ENCODE assay signal across 8 mouse cellular contexts in the genomic region with DNA sequence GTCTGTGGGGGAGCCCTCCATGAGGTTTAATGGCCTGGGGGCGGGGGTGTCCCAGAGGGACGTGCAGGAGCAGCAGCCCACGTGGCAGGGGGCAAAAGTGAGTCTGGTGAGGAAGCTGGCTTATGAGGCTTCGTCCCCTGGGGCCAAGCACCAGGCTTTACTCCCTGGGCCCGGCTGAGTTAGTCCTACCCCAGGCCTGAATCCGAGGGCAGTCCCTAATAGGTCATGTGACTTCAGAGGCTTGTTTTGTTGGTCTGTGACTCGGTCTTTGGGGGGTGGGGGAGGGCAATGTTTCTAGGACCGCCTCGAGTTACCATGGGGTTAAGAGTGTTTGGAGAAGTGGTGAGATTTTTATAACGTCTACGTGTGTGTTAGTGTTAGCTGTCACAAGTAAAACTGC. TPM values are rescaled to one million over a fixed set of nuclear protein-coding genes. Genes with fewer than 3 reads are reported as not detected.
DNase-seq lines count a peak whose midpoint lies in the region; ATAC-seq and TF ChIP-seq lines count a peak whose summit lies in the region.
"Had no signal": no experiment of that assay in that cellular context is flagged by ENCODE, and none has a peak within 500 bp of the region (broad histone marks: within the 10 kb centered on the region; RNA-seq: fewer than 3 reads in every experiment).

No protein-coding gene starts in this region.

- peaks cover 5% of the 10 kb centered on the region; the same call in 1 of the 2 replicates for H3K4me1 ChIP-seq in neural tube, embryonic 11.5 days (ENCODE audit: control insufficient read depth, insufficient read depth, low read length)
- H3K4me1 ChIP-seq in hindbrain, embryonic 12.5 days: peaks cover 6% of the 10 kb centered on the region; the same call in 1 of the 2 replicates
- H3K4me1 ChIP-seq in liver, postnatal 0 days (ENCODE audit: insufficient read depth): peaks cover 26% of the 10 kb centered on the region

- TF ChIP-seq EP300 in liver, postnatal 0 days (IDR thresholded peaks at IDR 0.05; ENCODE audit: low read depth): no peak

- no peak overlapping the region for H3K9ac ChIP-seq in neural tube, embryonic 11.5 days (ENCODE audit: low read length)
- H3K9ac ChIP-seq in hindbrain, embryonic 12.5 days: no peak overlapping the region
- no peak overlapping the region for H3K9ac ChIP-seq in liver, postnatal 0 days (replicated peaks)
- H3K9ac ChIP-seq: liver, embryonic 14.5 days had no signal

- no peak for DNase-seq in neural tube, embryonic 11.5 days (ENCODE audit: low spot score)
- DNase-seq in neural tube, embryonic 10.5 days (ENCODE audit: extremely low spot score, low spot score): no peak
- DNase-seq in liver, postnatal 0 days: no peak
- no peak for DNase-seq in layer of hippocampus, adult 9-10 months (ENCODE audit: low spot score)
- DNase-seq in thymus, postnatal 25 days: no peak
- DNase-seq in cerebellum, postnatal 4 days (ENCODE audit: low spot score in 2 of 2): no peak

- no peaks in the 10 kb centered on the region for H3K27me3 ChIP-seq in neural tube, embryonic 11.5 days (ENCODE audit: control insufficient read depth, insufficient read depth, low read length)
- H3K27me3 ChIP-seq in hindbrain, embryonic 12.5 days: no peaks in the 10 kb centered on the region
- no peaks in the 10 kb centered on the region for H3K27me3 ChIP-seq in liver, postnatal 0 days (ENCODE audit: insufficient read depth, low read length)

- H3K4me2 ChIP-seq in neural tube, embryonic 11.5 days (ENCODE audit: low read depth): no peak overlapping the region
- 0 out of 2 replicates have a peak overlapping the region, but pooled peaks have one; percentile 11 for H3K4me2 ChIP-seq in hindbrain, embryonic 12.5 days (replicated peaks)
- H3K4me2 ChIP-seq in liver, postnatal 0 days (ENCODE audit: low read depth, low read length): peak overlapping the region; percentile 18; the same call in 1 of the 2 replicates

- H3K27ac ChIP-seq in neural tube, embryonic 11.5 days (ENCODE audit: low read depth, low read length): no peak overlapping the region
- no peak overlapping the region for H3K27ac ChIP-seq in hindbrain, embryonic 12.5 days
- H3K27ac ChIP-seq in liver, postnatal 0 days (ENCODE audit: low read depth): no peak overlapping the region
- H3K27ac ChIP-seq: liver, embryonic 14.5 days had no signal

- no peak overlapping the region for H3K4me3 ChIP-seq in neural tube, embryonic 11.5 days (ENCODE audit: low read depth, low read length)
- H3K4me3 ChIP-seq in hindbrain, embryonic 12.5 days: no peak overlapping the region
- H3K4me3 ChIP-seq in liver, postnatal 0 days (ENCODE audit: low read depth, low read length): no peak overlapping the region

- TF ChIP-seq CTCF in liver, postnatal 0 days (IDR thresholded peaks at IDR 0.05; ENCODE audit: low read depth): no peak

- 38% methylated on average over 11 of the region's 11 CpGs for WGBS in neural tube, embryonic 11.5 days
- WGBS in hindbrain, embryonic 12.5 days: 32% methylated on average over 11 of the region's 11 CpGs
- WGBS in liver, postnatal 0 days (ENCODE audit: insufficient replicate concordance): 30% methylated on average over 11 of the region's 11 CpGs

- H3K9me3 ChIP-seq in neural tube, embryonic 11.5 days (ENCODE audit: control insufficient read depth, low read length): peaks cover 2% of the 10 kb centered on the region; the same call in 1 of the 2 replicates
- H3K9me3 ChIP-seq in hindbrain, embryonic 12.5 days (replicated peaks): peaks cover 9% of the 10 kb centered on the region; the same call in 1 of the 2 replicates
- H3K9me3 ChIP-seq in liver, postnatal 0 days (ENCODE audit: low read length): no peaks in the 10 kb centered on the region

- H3K36me3 ChIP-seq in neural tube, embryonic 11.5 days (ENCODE audit: control insufficient read depth, insufficient read depth, low read length): no peaks in the 10 kb centered on the region
- no peaks in the 10 kb centered on the region for H3K36me3 ChIP-seq in hindbrain, embryonic 12.5 days
- H3K36me3 ChIP-seq in liver, postnatal 0 days (replicated peaks; ENCODE audit: insufficient read depth, low read length): no peaks in the 10 kb centered on the region

- ATAC-seq in neural tube, embryonic 11.5 days (ENCODE audit: insufficient read depth, low FRiP score, low TSS enrichment): peak; percentile 53; the same call in 1 of the 2 replicates
- peak; percentile 15; the same call in 1 of the 2 replicates for ATAC-seq in hindbrain, embryonic 12.5 days (ENCODE audit: low FRiP score)
- peak; percentile 27; the same call in 1 of the 2 replicates for ATAC-seq in liver, postnatal 0 days

RNA-seq across cellular contexts. Expression of a gene that starts 57.1 kb away (rescaled TPM):
- 1.5 and 1.8 TPM in 2 replicates for polyA plus RNA-seq in neural tube, embryonic 11.5 days (2014; fragmentation: Nextera tagmentation; extraction: Ambion mirVana)
- 5.2 and 6.2 TPM in 2 replicates for polyA plus RNA-seq in hindbrain, embryonic 12.5 days (2016; fragmentation: Nextera tagmentation; extraction: Ambion mirVana)
- 0.71 and 1.0 TPM in 2 replicates for polyA plus RNA-seq in liver, postnatal 0 days (2015; fragmentation: Nextera tagmentation; extraction: Ambion mirVana)
